Mouse (Mus musculus) neural tube, embryonic 13.5 days (tissue): ENCODE measurements around the gene Olfr1076. TPM values are rescaled to one million over a fixed set of nuclear protein-coding genes. Genes with fewer than 3 reads are reported as not detected.
"Not testable (repeated sequence)": the region's sequence is repeated elsewhere in the genome, so short reads cannot be mapped to it uniquely, and the experiment has no call there.

Experiments
- ATAC-seq: fragments of 200-750 bp; cut with Nextera tagmentation; 2 replicates; pipeline ENCODE4 v1.8.0; 2017; ENCODE audit warnings: low read depth, mild to moderate bottlenecking, moderate TSS enrichment, moderate library complexity
- H3K27ac ChIP-seq: fragments of 300-500 bp; sonication (generic); replicated peaks from 2 replicates; pipeline ENCODE4 v1.5.1; 2015; ENCODE audit warnings: moderate library complexity, mild to moderate bottlenecking, inconsistent platforms
- H3K27me3 ChIP-seq: fragments of 300-500 bp; sonication (generic); 2 replicates; pipeline ENCODE4 v1.6.1; 2015; ENCODE audit warnings: mild to moderate bottlenecking, inconsistent platforms
- H3K36me3 ChIP-seq: fragments of 300-500 bp; sonication (generic); 2 replicates; pipeline ENCODE4 v1.6.1; 2015; ENCODE audit warnings: mild to moderate bottlenecking, inconsistent platforms
- H3K4me1 ChIP-seq: fragments of 300-500 bp; sonication (generic); replicated peaks from 2 replicates; pipeline ENCODE4 v1.6.1; 2015; ENCODE audit warnings: inconsistent platforms
- H3K4me2 ChIP-seq: fragments of 300-500 bp; sonication (generic); 2 replicates; pipeline ENCODE4 v1.6.1; 2015; ENCODE audit warnings: inconsistent platforms, mild to moderate bottlenecking, moderate library complexity
- H3K4me3 ChIP-seq: fragments of 300-500 bp; sonication (generic); 2 replicates; pipeline ENCODE4 v1.5.1; 2015; ENCODE audit warnings: mild to moderate bottlenecking, inconsistent platforms
- H3K9ac ChIP-seq: fragments of 300-500 bp; sonication (generic); 2 replicates; pipeline ENCODE4 v1.6.1; 2015; ENCODE audit warnings: moderate library complexity, mild to moderate bottlenecking, inconsistent platforms
- H3K9me3 ChIP-seq: fragments of 300-500 bp; sonication (generic); 2 replicates; pipeline ENCODE4 v1.6.1; 2016; ENCODE audit warnings: inconsistent platforms
- WGBS: fragments of 180-500 bp; shearing (Covaris S2); methylation state at CpG from one replicate; pipeline ENCODE4 v1.1.7; 2015; 5-methylcytosine and 5-hydroxymethylcytosine counted together
- polyA plus RNA-seq: library from polyadenylated mRNA; unstranded; fragments of >200 nt; fragmentation: Nextera tagmentation; extraction: Ambion mirVana; gene quantifications from 2 replicates; pipeline ENCODE4 v1.2.1, GENCODE M21; 2015

Olfr1076 gene
- polyA plus RNA-seq = not detected in 2 replicates

DNA sequence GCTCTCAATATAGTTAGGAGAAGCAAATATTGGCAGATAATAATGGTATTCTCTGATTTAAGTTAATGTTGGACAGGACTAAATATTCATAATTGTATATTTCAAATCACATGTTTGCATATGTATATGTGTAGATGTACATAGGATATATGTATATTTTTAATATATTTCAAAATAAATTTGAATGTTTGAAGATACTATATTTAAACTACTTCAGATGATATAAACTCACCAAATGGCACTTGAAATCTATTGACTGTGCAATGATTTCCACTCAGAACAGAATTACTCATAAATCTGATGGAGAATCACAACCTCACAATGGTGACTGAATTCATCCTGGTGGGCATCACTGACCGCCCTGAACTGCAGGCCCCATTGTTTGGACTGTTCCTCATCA lies at the start of gene Olfr1076:
TSS of gene Olfr1076 (plus strand) at position 301 of the 400 bp plus-strand sequence.
- H3K27me3 ChIP-seq = no peaks in the 10 kb centered on the region
- ATAC-seq = no peak
- no peak within 1 kb of the TSS for H3K4me2 ChIP-seq
- no peak within 1 kb of the TSS for H3K27ac ChIP-seq
- H3K4me1 ChIP-seq = no peaks in the 10 kb centered on the region
- WGBS = 84% methylated on average over 1 of the region's 1 CpGs
- no peak within 1 kb of the TSS for H3K4me3 ChIP-seq
- no peak within 1 kb of the TSS for H3K9ac ChIP-seq
- no peaks in the 10 kb centered on the region for H3K36me3 ChIP-seq
- no peaks in the 10 kb centered on the region for H3K9me3 ChIP-seq

DNA sequence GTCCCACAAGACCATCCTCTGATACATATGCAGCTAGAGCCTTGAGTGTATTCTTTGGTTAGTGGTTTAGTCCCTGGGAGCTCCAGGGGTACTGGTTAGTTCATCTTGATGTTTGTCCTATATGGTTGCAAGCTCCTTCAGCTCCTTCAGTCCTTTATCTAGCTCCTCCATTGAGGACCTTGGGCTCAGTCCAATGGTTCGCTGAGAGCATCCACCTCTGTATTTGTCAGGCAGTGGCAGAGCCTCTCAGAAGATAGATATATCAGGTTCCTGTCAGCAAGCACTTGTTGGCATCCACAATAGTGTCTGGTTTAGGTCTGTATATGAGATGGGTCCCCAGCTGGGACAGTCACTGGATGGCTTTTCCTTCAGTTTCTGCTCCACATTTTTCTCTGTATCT lies 47.8 kb upstream of the Olfr1076 start:
- no peak overlapping the region for H3K4me3 ChIP-seq
- 85% methylated on average over 1 of the region's 1 CpGs for WGBS

DNA sequence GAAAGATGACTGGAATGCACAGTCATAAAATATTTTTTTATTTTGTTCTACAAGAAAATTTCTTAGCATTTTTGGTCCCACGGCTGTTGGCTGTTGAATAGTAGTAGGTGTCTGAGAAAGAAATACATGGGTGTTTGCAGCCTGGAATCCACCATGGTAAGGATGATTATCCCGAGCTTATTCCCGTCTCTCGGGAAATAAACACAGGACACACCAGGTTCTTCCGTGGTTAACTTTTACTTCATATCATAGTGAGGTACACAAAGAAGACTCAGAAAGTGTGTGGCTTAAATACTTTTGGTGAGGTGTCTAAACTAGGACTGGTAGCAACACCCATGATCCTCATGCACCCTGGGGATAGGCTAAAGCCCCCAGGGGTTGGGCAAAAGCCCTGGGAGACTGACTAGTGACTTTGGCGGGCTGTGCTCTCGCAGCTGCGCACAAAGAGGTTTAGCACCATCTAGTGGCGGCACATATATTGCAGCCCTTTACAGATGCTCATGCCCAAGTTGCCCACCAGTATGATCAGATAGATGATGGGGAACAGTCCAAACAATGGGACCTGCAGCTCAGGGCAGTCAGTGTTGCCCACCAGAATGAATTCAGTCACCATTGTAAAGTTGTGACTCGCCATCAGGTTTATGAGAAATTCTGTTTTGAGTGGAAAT lies 43.7 kb upstream of the Olfr1076 start:
- Histone ChIP-seq H3K9me3 (no peaks in the 10 kb centered on the region), H3K9ac (no peak overlapping the region), H3K27ac (no peak overlapping the region), H3K36me3 (no peaks in the 10 kb centered on the region), H3K4me1 (no peaks in the 10 kb centered on the region), H3K27me3 (no peaks in the 10 kb centered on the region), H3K4me2 (no peak overlapping the region), H3K4me3 (no peak overlapping the region)
- no peak for ATAC-seq
- WGBS = 44% methylated on average over 10 of the region's 10 CpGs

More for the DNA sequence above, 47.8 kb upstream of the Olfr1076 start:
- no peak for ATAC-seq
- Histone ChIP-seq H3K4me1 (no peaks in the 10 kb centered on the region), H3K27ac (no peak overlapping the region), H3K4me2 (no peak overlapping the region), H3K27me3 (no peaks in the 10 kb centered on the region), H3K9ac (no peak overlapping the region), H3K36me3 (no peaks in the 10 kb centered on the region), H3K9me3 (no peaks in the 10 kb centered on the region)

DNA sequence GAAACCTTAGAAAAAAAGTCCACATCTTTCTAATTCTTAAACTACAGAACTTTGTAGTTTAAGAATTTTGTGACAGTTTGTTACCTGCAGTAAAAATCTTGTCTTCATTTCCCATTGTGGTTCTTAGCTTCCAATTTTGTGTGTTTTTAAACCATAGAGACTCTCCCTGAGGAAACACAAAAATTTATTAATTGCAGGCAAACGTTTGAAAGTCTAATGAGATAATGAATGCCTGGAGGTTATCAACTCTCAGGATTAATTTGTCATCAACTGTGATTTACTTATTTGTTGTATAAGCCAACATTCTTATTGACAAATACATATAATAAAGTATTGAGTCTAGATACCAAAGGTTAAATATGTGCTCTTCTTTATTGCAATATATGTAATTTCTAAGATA lies 21.0 kb upstream of the Olfr1076 start, which contains the start of gene Olfr228:
TSS of gene Olfr228 (minus strand) at position 101 of the 400 bp plus-strand sequence.
- no peaks in the 10 kb centered on the region for H3K36me3 ChIP-seq
- no peak for ATAC-seq
- 55% methylated on average over 1 of the region's 1 CpGs for WGBS
- H3K27me3 ChIP-seq = no peaks in the 10 kb centered on the region
- no peaks in the 10 kb centered on the region for H3K9me3 ChIP-seq
- no peak within 1 kb of the TSS for H3K27ac ChIP-seq
- H3K4me3 ChIP-seq = no peak within 1 kb of the TSS
- no peaks in the 10 kb centered on the region for H3K4me1 ChIP-seq
- no peak within 1 kb of the TSS for H3K4me2 ChIP-seq
- no peak within 1 kb of the TSS for H3K9ac ChIP-seq

DNA sequence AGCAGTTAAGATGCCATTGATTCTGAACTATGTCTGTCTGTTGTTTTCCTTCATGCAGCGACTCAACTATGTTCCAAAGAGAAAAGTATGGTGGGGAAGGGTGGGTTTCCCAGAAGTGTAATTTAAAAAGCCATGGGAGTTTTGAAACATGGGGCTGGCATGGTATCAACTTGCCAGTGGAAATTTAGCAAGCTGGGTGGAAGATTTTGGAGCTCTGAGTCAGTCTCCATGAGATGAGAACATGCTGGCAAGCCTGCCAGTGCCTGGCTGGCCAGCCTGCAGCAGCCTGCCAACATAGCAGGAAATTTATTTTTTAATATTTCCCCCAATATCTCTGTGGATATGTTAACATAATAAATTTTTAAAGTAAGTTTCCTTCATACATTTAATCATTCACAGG lies 22.7 kb downstream of the Olfr1076 start:
- 77% methylated on average over 1 of the region's 1 CpGs for WGBS
- Histone ChIP-seq H3K27me3 (no peaks in the 10 kb centered on the region), H3K27ac (no peak overlapping the region), H3K4me2 (no peak overlapping the region), H3K4me1 (no peaks in the 10 kb centered on the region), H3K9ac (no peak overlapping the region), H3K36me3 (no peaks in the 10 kb centered on the region), H3K4me3 (no peak overlapping the region), H3K9me3 (no peaks in the 10 kb centered on the region)
- no peak for ATAC-seq

DNA sequence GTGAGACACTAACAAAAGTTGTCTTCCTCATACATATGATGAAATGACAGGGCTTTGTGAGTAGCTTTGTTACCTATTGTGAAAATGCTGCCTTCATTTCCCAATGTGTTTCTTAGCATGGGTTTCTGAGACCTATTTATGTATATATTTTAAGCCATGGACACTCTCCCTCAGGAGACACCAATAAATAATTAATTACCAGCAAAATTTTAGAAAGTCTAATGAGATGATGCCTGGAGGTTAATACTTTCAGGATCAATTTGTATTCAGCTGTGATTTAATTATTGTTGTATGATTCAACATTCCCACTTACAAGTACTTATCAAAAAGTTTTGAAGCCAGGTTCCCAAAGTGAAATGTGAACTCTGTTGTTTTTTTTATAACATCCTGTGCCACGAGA lies 34.1 kb downstream of the Olfr1076 start, which contains the start of gene Olfr1079:
TSS of gene Olfr1079 (minus strand) at position 101 of the 400 bp plus-strand sequence.
- no peaks in the 10 kb centered on the region for H3K36me3 ChIP-seq
- H3K4me2 ChIP-seq = no peak within 1 kb of the TSS
- H3K4me3 ChIP-seq = no peak within 1 kb of the TSS
- H3K4me1 ChIP-seq = no peaks in the 10 kb centered on the region
- H3K9ac ChIP-seq = no peak within 1 kb of the TSS
- WGBS = 75% methylated on average over 1 of the region's 1 CpGs
- no peak for ATAC-seq
- no peak within 1 kb of the TSS for H3K27ac ChIP-seq
- no peaks in the 10 kb centered on the region for H3K9me3 ChIP-seq
- H3K27me3 ChIP-seq = no peaks in the 10 kb centered on the region

DNA sequence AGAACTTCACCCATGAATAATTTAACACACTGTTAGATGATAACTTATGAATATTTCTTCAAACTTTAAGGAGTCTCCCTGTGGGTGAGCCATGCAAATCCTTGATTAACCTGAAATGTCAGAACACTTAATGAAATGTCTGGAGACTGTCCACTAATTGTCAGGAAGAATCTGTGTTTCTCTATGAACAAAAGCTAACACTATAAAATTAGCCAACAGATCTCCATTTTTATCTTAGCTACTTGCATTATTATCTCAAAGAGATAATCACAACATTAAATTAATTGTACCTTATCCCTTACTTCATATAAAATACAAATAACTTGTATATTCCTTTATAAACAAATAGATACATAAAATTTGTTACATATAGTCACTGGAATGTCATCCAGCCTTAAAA lies 49.9 kb downstream of the Olfr1076 start, which contains the start of gene Olfr1080:
TSS of gene Olfr1080 (minus strand) at position 101 of the 400 bp plus-strand sequence.
- H3K9me3 ChIP-seq, H3K27ac ChIP-seq, H3K4me2 ChIP-seq, ATAC-seq, H3K4me3 ChIP-seq, H3K36me3 ChIP-seq, H3K27me3 ChIP-seq, H3K4me1 ChIP-seq, H3K9ac ChIP-seq: not testable (repeated sequence)

Other genes with a start within 250 kb of the Olfr1076 start
- gene Olfr1051, start 229.4 kb upstream of the Olfr1076 start, polyA plus RNA-seq = not detected in 2 replicates
- gene Olfr1052, start 216.0 kb upstream of the Olfr1076 start, polyA plus RNA-seq = not detected in 2 replicates
- gene Olfr1053, start 193.2 kb upstream of the Olfr1076 start, polyA plus RNA-seq = not detected in 2 replicates
- gene Olfr1054, start 173.0 kb upstream of the Olfr1076 start, polyA plus RNA-seq = not detected in 2 replicates
- not detected in 2 replicates for gene Olfr1055, start 158.2 kb upstream of the Olfr1076 start, polyA plus RNA-seq
- not detected in 2 replicates for gene Olfr1056, start 146.0 kb upstream of the Olfr1076 start, polyA plus RNA-seq
- gene Olfr1057, start 130.1 kb upstream of the Olfr1076 start, polyA plus RNA-seq = not detected in 2 replicates
- not detected in 2 replicates for gene Olfr1058, start 119.9 kb upstream of the Olfr1076 start, polyA plus RNA-seq
- gene Olfr1061, start 94.4 kb upstream of the Olfr1076 start, polyA plus RNA-seq = not detected in 2 replicates
- not detected in 2 replicates for gene Olfr1062, start 81.7 kb upstream of the Olfr1076 start, polyA plus RNA-seq
- not detected in 2 replicates for gene Olfr1065, start 57.9 kb upstream of the Olfr1076 start, polyA plus RNA-seq
- not detected in 2 replicates for gene Olfr1066, start 52.2 kb upstream of the Olfr1076 start, polyA plus RNA-seq
- gene Olfr228, start 21.1 kb upstream of the Olfr1076 start, polyA plus RNA-seq = not detected in 2 replicates
- not detected in 2 replicates for gene Olfr1079, start 34.0 kb downstream of the Olfr1076 start, polyA plus RNA-seq
- not detected in 2 replicates for gene Olfr1080, start 49.8 kb downstream of the Olfr1076 start, polyA plus RNA-seq
- gene Olfr1082, start 90.5 kb downstream of the Olfr1076 start, polyA plus RNA-seq = not detected in 2 replicates
- gene Olfr1084, start 131.3 kb downstream of the Olfr1076 start, polyA plus RNA-seq = not detected in 2 replicates
- not detected in 2 replicates for gene Olfr1085, start 153.6 kb downstream of the Olfr1076 start, polyA plus RNA-seq
- not detected in 2 replicates for gene Olfr1086, start 171.6 kb downstream of the Olfr1076 start, polyA plus RNA-seq
- gene Olfr1087, start 189.9 kb downstream of the Olfr1076 start, polyA plus RNA-seq = not detected in 2 replicates
- gene Olfr1089, start 225.2 kb downstream of the Olfr1076 start, polyA plus RNA-seq = not detected in 2 replicates